Mouse (Mus musculus) spleen, postnatal 4 days (tissue): Measurements from ENCODE around the gene Pcdh15.

Experiments
- DNase-seq, 2 experiments: peaks; one replicate each; pipeline ENCODE4 v3.0.0; 2022; ENCODE audit warnings: low spot score in 2 of 2

The Pcdh15 gene

DNA sequence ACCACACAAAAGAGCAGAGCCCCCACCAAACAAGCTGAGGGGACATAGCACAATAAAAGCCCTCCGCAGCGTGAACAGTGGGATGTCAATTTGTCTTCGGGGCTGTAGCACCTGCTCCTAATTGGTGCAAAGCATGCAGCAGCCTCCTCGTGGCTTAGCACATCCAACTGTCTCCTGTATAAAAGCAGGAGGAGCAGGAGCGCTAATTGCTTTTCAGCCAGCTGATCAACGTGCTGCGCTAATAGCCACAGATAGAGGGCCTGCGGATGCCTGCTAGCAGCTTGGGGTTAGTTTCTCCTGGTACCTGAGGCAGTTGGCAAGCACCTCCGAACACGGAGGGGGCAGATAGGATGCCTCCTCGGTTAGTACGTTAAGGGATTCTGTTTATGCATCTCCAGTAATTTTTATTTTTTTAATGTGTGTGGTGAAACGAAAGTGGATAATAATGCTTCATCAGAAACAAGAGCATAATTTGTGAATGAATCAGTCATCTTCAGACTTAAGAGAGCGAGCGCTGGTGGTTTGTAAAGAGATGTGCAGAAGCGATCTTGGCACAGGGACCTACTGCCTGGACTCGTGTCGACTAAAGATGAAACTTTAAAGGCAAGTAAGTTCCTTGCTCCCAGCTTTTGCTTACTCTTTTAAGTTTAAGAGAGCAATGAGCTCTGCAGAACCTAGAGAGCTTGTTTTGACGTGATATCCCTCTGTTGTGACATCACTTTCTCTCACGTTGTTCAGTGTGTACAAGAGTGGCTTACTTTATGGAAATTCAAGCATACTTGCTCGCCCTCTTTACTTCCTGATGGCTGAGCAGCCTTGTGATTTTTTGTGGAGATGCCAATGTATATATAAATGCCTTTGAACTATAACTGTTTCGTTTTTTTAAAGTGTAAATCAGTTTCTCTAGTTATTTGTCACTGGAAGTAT, 722.8 kb downstream of the Pcdh15 start:
- no peak for DNase-seq

- DNase-seq = no peak
These were observed 724.1 kb downstream of the Pcdh15 start for GRCm38 (mm10) chr10:73823214-73823613.

DNA sequence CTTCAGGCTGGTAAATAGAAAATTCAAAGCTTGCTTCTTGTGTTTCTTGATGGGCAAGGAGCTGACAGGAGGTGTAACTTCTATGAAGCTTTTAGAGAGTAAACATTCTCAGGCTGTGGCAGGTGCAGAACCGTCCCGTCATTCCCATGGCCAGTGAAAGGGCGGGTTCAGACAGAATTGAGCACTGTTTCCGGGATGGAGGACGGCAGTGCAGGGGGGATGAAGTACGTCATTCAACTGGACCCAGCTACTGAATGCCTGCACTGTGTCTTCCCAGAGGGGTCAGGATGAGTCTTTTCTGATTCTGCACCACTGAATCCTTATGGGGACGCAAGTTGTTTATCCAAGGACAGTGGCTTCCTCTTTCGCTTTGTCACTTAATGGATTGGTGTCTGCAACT, 727.2 kb downstream of the Pcdh15 start:
- no peak for DNase-seq

- no peak for DNase-seq
These were observed 729.6 kb downstream of the Pcdh15 start for GRCm38 (mm10) chr10:73828781-73829180.

GRCm38 (mm10) chr10:73844998-73845397, 745.9 kb downstream of the Pcdh15 start:
- DNase-seq = no peak

GRCm38 (mm10) chr10:73862181-73862580, 763.0 kb downstream of the Pcdh15 start:
- DNase-seq = no peak

- DNase-seq = no peak
These were observed 779.0 kb downstream of the Pcdh15 start for GRCm38 (mm10) chr10:73878055-73878728.

DNA sequence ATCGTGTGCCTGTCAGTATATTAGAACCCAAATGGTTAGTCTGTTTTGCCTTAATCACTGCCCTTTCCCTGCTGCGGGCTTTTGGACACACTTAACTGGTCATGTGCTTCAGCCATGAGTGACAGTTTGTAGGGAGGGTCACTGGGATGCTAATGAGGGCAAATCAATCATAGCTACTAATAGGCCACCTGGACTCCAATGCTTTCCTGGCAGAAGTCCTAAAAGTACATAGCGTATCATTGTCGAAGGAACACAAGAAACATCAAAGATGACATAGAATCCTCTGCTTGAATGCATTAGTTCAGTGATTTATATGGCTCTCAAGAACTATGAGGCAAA, 779.6 kb downstream of the Pcdh15 start:
- DNase-seq = no peak

DNA sequence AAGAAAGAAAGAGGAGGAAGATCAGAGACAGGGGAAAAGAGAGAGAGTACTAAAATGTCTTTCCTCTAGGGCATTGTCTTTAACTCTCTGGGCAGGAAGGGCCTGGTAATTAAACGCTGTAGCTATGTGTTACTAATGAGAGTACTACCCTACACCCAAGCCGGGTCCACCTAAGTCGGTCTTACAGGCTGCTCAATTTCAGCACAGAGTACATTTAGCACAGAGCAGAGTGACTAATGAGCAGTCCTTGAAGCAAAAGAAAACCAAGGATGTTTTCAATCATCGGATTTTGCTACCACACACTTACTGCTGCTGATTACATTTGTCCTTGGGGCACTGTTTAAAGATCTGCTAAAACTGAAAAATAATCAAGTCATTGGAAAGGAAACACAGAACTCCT, 788.6 kb downstream of the Pcdh15 start:
- DNase-seq = no peak

DNA sequence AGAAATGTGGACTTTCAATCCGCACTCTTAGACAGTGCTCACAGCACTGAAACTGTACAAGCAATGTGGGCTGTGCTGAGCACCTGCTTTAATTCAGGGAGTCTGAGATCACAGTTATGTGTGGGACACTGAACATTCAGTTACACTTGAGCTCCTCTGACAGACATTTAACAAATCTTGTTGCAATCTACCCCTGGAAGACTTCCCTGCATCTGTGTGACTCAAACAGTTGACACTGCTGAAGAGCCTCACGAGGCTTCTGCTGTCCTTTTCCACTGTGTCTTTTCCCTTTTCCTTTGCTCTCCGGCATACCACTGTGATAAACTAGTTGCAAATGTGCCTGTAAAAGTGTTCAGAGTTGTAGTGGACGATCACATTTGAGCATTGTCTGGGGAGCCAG, 793.1 kb downstream of the Pcdh15 start:
- no peak for DNase-seq

- no peak for DNase-seq
These were observed 797.0 kb downstream of the Pcdh15 start for GRCm38 (mm10) chr10:73896086-73896607.

GRCm38 (mm10) chr10:73899165-73899564, 800.0 kb downstream of the Pcdh15 start:
- no peak for DNase-seq

- DNase-seq = no peak
These were observed 808.5 kb downstream of the Pcdh15 start for GRCm38 (mm10) chr10:73907626-73908025.

DNA sequence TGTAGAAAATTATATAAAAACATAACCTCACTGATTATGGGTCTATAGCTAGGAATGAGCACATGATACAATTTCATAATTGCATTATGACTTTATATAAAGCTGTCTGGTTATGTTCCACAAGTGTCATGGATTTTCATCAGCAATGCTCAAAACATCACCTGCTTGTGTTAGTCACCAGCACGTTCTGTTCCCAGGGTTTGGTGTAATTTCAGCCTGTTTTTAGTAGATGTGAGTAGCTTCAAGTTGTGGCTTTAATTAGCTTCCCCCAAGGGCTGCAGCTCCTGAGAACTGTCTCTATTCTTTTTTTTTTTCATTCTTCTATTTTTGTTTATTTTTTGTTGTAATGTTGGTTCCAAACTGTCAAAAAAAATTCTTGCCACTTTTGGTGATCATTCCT, 809.4 kb downstream of the Pcdh15 start:
- no peak for DNase-seq

GRCm38 (mm10) chr10:73915170-73915569, 816.0 kb downstream of the Pcdh15 start:
- DNase-seq = no peak

- DNase-seq = no peak
These were observed 822.4 kb downstream of the Pcdh15 start for GRCm38 (mm10) chr10:73921579-73921978.

DNA sequence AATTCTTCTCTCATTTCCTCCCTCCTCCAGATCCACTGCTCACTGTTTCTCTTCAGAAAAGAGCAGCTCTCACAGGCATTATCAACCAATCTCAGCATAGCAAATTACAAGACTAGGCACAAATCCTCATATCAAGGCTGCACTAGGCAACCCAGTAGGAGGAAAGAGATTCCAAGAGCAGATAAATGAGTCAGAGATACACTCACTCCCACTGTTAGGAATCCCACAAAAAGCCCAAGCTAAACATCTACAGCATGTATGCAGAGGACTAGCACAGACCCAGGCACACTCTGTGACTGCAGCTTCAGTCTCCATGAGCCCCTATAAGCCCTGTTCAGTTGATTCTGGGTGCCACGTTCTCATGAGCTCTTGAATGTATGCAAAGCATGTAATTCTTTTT, 829.5 kb downstream of the Pcdh15 start:
- DNase-seq = no peak

- DNase-seq = no peak
These were observed 830.6 kb downstream of the Pcdh15 start for GRCm38 (mm10) chr10:73929718-73930117.

DNA sequence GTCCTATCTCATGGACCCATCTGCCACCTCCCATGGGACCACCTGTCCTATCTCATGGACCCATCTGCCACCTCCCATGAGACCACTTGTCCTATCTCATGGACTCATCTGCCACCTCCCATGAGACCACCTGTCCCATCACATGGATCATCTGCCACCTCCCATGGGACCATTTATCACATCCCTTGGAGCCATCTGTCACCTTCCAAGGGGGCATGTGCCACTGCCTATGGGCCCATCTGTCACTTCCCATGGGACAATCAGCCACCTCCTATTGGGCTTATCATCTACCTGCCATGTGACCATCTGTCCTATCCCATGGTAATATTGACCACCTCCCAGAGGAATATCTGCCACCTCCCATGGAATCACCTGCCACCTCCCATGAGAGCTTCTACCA, 832.0 kb downstream of the Pcdh15 start:
- DNase-seq = no peak

- no peak for DNase-seq
These were observed 833.0 kb downstream of the Pcdh15 start for GRCm38 (mm10) chr10:73931996-73932679.

DNA sequence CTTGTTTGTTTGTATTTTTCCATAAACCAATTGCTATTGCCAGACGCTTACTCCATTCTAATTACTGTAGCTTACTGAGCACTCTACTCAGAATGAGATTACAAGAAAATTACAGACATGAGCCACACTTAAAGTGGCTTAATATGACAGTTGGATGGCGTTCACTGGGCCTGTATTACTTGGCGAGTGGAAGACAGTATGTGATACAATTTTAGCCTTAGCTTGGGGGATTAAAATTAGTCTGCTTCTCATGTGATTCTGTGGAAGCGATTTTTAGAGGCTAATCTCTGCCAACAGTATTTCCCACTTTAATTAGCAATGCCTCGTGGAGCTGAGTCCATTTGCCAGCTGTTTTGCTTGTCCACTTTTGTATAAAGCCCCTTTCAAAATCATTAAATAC, 837.0 kb downstream of the Pcdh15 start:
- no peak for DNase-seq

- no peak for DNase-seq
These were observed 839.8 kb downstream of the Pcdh15 start for GRCm38 (mm10) chr10:73938989-73939388.
